Mouse (Mus musculus): ENCODE measurements around the gene Gm9945.

Gene Gm9945

GRCm38 (mm10) chr11:53522930-53523329, 43.0 kb downstream of the Gm9945 start:
- DNase-seq (ENCODE audit: low spot score in 2 of 2), result no peak

GRCm38 (mm10) chr11:53523545-53524405, 43.8 kb downstream of the Gm9945 start:
- DNase-seq (ENCODE audit: low spot score in 2 of 2), result no peak

- no peak for DNase-seq (ENCODE audit: low spot score in 2 of 2)
Measured at GRCm38 (mm10) chr11:53524905-53525304, 44.9 kb downstream of the Gm9945 start.

GRCm38 (mm10) chr11:53525461-53525860, 45.5 kb downstream of the Gm9945 start:
- no peak for DNase-seq (ENCODE audit: low spot score in 2 of 2)

GRCm38 (mm10) chr11:53528397-53529252, 48.7 kb downstream of the Gm9945 start:
- no peak for DNase-seq (ENCODE audit: low spot score in 2 of 2)

GRCm38 (mm10) chr11:53529253-53529557, 49.2 kb downstream of the Gm9945 start:
- no peak for DNase-seq (ENCODE audit: low spot score in 2 of 2)

GRCm38 (mm10) chr11:53530001-53530400, 50.0 kb downstream of the Gm9945 start:
- no peak for DNase-seq (ENCODE audit: low spot score in 2 of 2)
